Mouse (Mus musculus) lung, postnatal 0 days (tissue): ENCODE data around the gene Grin2a.

Experiments used
- CTCF ChIP-seq: IDR thresholded peaks from 2 replicates; pipeline ENCODE4 v1.5.1; 2016; ENCODE audit warnings: antibody characterized with exemption, mild to moderate bottlenecking
- EP300 ChIP-seq: IDR thresholded peaks from 2 replicates; pipeline ENCODE4 v1.6.1; 2016; ENCODE audit warnings: antibody characterized with exemption, mild to moderate bottlenecking, control low read depth

DNA sequence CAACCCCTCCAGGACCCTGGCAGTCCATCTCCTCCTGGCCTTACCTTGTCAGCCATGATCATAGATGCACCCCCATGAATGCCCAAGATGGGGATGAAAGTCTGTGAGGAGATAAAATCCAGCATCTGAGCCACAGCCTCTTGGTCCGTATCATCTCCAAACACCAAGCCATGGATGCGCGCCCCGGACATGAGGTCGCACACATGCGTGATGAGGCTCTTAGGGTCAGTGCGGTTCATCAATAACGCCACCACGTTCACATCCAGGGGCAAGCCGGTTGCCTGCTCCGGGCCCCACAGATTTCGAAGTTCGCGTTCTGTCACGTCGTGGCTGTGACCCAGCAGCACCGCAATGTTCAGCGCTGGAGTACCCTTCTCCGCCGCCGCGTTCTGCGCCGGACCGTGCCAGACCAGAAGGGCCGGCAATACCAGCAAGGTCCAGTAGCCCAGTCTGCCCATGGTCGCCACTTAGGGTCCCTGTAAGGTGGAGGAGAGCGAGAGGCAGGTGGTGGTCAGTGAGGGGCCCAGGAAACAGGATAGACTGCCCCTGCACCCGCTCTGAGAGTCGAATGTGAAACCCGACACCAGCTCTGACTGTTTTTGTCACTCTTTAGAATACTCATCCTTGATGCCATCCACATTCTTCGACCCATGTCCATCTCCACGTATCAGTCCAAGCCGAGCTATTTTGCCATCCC, 3.1 kb downstream of the Grin2a start:
- TF ChIP-seq CTCF (no peak), EP300 (no peak)
